Mouse (Mus musculus) heart, embryonic 13.5 days (tissue): ENCODE measurements around the gene Tjp3. TPM values are rescaled to one million over a fixed set of nuclear protein-coding genes. Genes with fewer than 3 reads are reported as not detected.

Source experiments
- ATAC-seq: fragments of 200-750 bp; cut with Nextera tagmentation; 2 replicates; pipeline ENCODE4 v1.8.0; 2017; ENCODE audit warnings: moderate TSS enrichment; ENCODE audit not compliant: insufficient number of reproducible peaks, low FRiP score, low TSS enrichment; ENCODE audit errors: extremely low read depth
- H3K27ac ChIP-seq: fragments of 300-500 bp; sonication (generic); replicated peaks from 2 replicates; pipeline ENCODE4 v1.5.1; 2015; ENCODE audit warnings: moderate library complexity, mild to moderate bottlenecking, inconsistent platforms
- H3K27me3 ChIP-seq: fragments of 300-500 bp; sonication (generic); replicated peaks from 2 replicates; pipeline ENCODE4 v1.6.1; 2015; ENCODE audit warnings: mild to moderate bottlenecking, inconsistent platforms
- H3K36me3 ChIP-seq: fragments of 300-500 bp; sonication (generic); 2 replicates; pipeline ENCODE4 v1.6.1; 2015; ENCODE audit warnings: mild to moderate bottlenecking, inconsistent platforms
- H3K4me1 ChIP-seq: fragments of 300-500 bp; sonication (generic); 2 replicates; pipeline ENCODE4 v1.6.1; 2015; ENCODE audit warnings: inconsistent platforms
- H3K4me2 ChIP-seq: fragments of 300-500 bp; sonication (generic); 2 replicates; pipeline ENCODE4 v1.6.1; 2015; ENCODE audit warnings: inconsistent platforms, mild to moderate bottlenecking, moderate library complexity
- H3K4me3 ChIP-seq: fragments of 300-500 bp; sonication (generic); 2 replicates; pipeline ENCODE4 v1.5.1; 2015; ENCODE audit warnings: moderate library complexity, mild to moderate bottlenecking, inconsistent platforms
- H3K9ac ChIP-seq: fragments of 300-500 bp; sonication (generic); 2 replicates; pipeline ENCODE4 v1.6.1; 2015; ENCODE audit warnings: inconsistent platforms, mild to moderate bottlenecking, moderate library complexity
- H3K9me3 ChIP-seq: fragments of 300-500 bp; sonication (generic); 2 replicates; pipeline ENCODE4 v1.6.1; 2016; ENCODE audit warnings: inconsistent platforms
- WGBS: fragments of 180-500 bp; shearing (Covaris S2); methylation state at CpG from one replicate; pipeline ENCODE4 v1.1.7; 2015; ENCODE audit warnings: mixed read lengths; 5-methylcytosine and 5-hydroxymethylcytosine counted together
- polyA plus RNA-seq: library from polyadenylated mRNA; unstranded; fragments of >200 nt; fragmentation: Nextera tagmentation; extraction: Ambion mirVana; gene quantifications from 2 replicates; pipeline ENCODE4 v1.2.1, GENCODE M21; 2015

Tjp3 gene
- polyA plus RNA-seq, 1 experiment from 2014 or later = 2.2 TPM

GRCm38 (mm10) chr10:81285694-81286450, 5.5 kb downstream of the Tjp3 start:
- H3K27me3 ChIP-seq = peaks cover 81% of the 10 kb centered on the region
- H3K9ac ChIP-seq = peak overlapping the region; percentile 76
- 1% methylated on average over 53 of the region's 54 CpGs for WGBS
- peaks cover 17% of the 10 kb centered on the region for H3K4me1 ChIP-seq
- no peaks in the 10 kb centered on the region for H3K9me3 ChIP-seq
- peak overlapping the region; percentile 77 for H3K4me2 ChIP-seq
- H3K27ac ChIP-seq = no peak overlapping the region
- H3K4me3 ChIP-seq = peak overlapping the region; percentile 51
- ATAC-seq = peak; percentile 77
- H3K36me3 ChIP-seq = no peaks in the 10 kb centered on the region

- Histone ChIP-seq H3K27me3 (peaks cover 81% of the 10 kb centered on the region), H3K4me1 (peaks cover 13% of the 10 kb centered on the region), H3K9me3 (no peaks in the 10 kb centered on the region), H3K36me3 (no peaks in the 10 kb centered on the region), H3K9ac (no peak overlapping the region), H3K4me2 (peak overlapping the region; percentile 77), H3K27ac (no peak overlapping the region), H3K4me3 (peak overlapping the region; percentile 51)
- WGBS = 9% methylated on average over 17 of the region's 17 CpGs
- no peak for ATAC-seq
Observed at GRCm38 (mm10) chr10:81284719-81285118, 6.7 kb downstream of the Tjp3 start.

GRCm38 (mm10) chr10:81284189-81284588, 7.2 kb downstream of the Tjp3 start:
- H3K27ac ChIP-seq = no peak overlapping the region
- no peaks in the 10 kb centered on the region for H3K36me3 ChIP-seq
- H3K27me3 ChIP-seq = peaks cover 82% of the 10 kb centered on the region
- H3K4me1 ChIP-seq = peaks cover 15% of the 10 kb centered on the region
- no peak overlapping the region for H3K9ac ChIP-seq
- ATAC-seq = no peak
- no peaks in the 10 kb centered on the region for H3K9me3 ChIP-seq
- no peak overlapping the region for H3K4me3 ChIP-seq
- no peak overlapping the region for H3K4me2 ChIP-seq
- WGBS = 50% methylated on average over 6 of the region's 6 CpGs

- Histone ChIP-seq H3K9ac (peak overlapping the region; percentile 52; the same call in 1 of the 2 replicates), H3K27me3 (peaks cover 74% of the 10 kb centered on the region), H3K4me1 (peaks cover 7% of the 10 kb centered on the region), H3K36me3 (no peaks in the 10 kb centered on the region), H3K27ac (no peak overlapping the region), H3K9me3 (no peaks in the 10 kb centered on the region), H3K4me2 (peak overlapping the region; percentile 41), H3K4me3 (peak overlapping the region; percentile 4; the same call in 1 of the 2 replicates)
- ATAC-seq = no peak
- 26% methylated on average over 10 of the region's 10 CpGs for WGBS
Observed at GRCm38 (mm10) chr10:81279496-81279895, 11.9 kb downstream of the Tjp3 start.

- ATAC-seq = no peak
- peaks cover 56% of the 10 kb centered on the region for H3K27me3 ChIP-seq
- no peak overlapping the region for H3K4me3 ChIP-seq
- H3K27ac ChIP-seq = no peak overlapping the region
- no peak overlapping the region for H3K4me2 ChIP-seq
- 65% methylated on average over 22 of the region's 22 CpGs for WGBS
- peaks cover 15% of the 10 kb centered on the region for H3K36me3 ChIP-seq
- H3K9me3 ChIP-seq = no peaks in the 10 kb centered on the region
- peaks cover 7% of the 10 kb centered on the region for H3K4me1 ChIP-seq
- H3K9ac ChIP-seq = no peak overlapping the region
Observed at GRCm38 (mm10) chr10:81277676-81278075, 13.7 kb downstream of the Tjp3 start.

GRCm38 (mm10) chr10:81273842-81274241, 17.5 kb downstream of the Tjp3 start:
- H3K9ac ChIP-seq = no peak overlapping the region
- H3K36me3 ChIP-seq = peaks cover 50% of the 10 kb centered on the region
- 91% methylated on average over 19 of the region's 19 CpGs for WGBS
- H3K4me1 ChIP-seq = peaks cover 6% of the 10 kb centered on the region
- no peak for ATAC-seq
- H3K27ac ChIP-seq = no peak overlapping the region
- H3K4me3 ChIP-seq = no peak overlapping the region
- H3K9me3 ChIP-seq = no peaks in the 10 kb centered on the region
- H3K27me3 ChIP-seq = peaks cover 19% of the 10 kb centered on the region
- no peak overlapping the region for H3K4me2 ChIP-seq

- no peak overlapping the region for H3K27ac ChIP-seq
- no peak for ATAC-seq
Observed at GRCm38 (mm10) chr10:81272356-81272755, 19.0 kb downstream of the Tjp3 start.

GRCm38 (mm10) chr10:81268643-81269412, 22.6 kb downstream of the Tjp3 start:
- no peak for ATAC-seq
- no peaks in the 10 kb centered on the region for H3K9me3 ChIP-seq
- H3K27ac ChIP-seq = peak overlapping the region; percentile 70
- WGBS = 78% methylated on average over 16 of the region's 16 CpGs
- H3K36me3 ChIP-seq = peaks cover 65% of the 10 kb centered on the region
- H3K27me3 ChIP-seq = no peaks in the 10 kb centered on the region
- H3K4me2 ChIP-seq = peak overlapping the region; percentile 92
- peak overlapping the region; percentile 97 for H3K9ac ChIP-seq
- H3K4me3 ChIP-seq = peak overlapping the region; percentile 87
- peaks cover 25% of the 10 kb centered on the region for H3K4me1 ChIP-seq

More at GRCm38 (mm10) chr10:81272356-81272755, 19.0 kb downstream of the Tjp3 start:
- Histone ChIP-seq H3K36me3 (peaks cover 50% of the 10 kb centered on the region), H3K9ac (no peak overlapping the region), H3K9me3 (no peaks in the 10 kb centered on the region), H3K4me3 (no peak overlapping the region), H3K4me2 (no peak overlapping the region), H3K4me1 (peaks cover 14% of the 10 kb centered on the region), H3K27me3 (peaks cover 5% of the 10 kb centered on the region)
- 93% methylated on average over 21 of the region's 21 CpGs for WGBS

- Histone ChIP-seq H3K9me3 (no peaks in the 10 kb centered on the region), H3K9ac (peak overlapping the region; percentile 97), H3K4me1 (peaks cover 25% of the 10 kb centered on the region), H3K4me3 (peak overlapping the region; percentile 87), H3K27me3 (no peaks in the 10 kb centered on the region), H3K36me3 (peaks cover 65% of the 10 kb centered on the region), H3K4me2 (peak overlapping the region; percentile 92), H3K27ac (peak overlapping the region; percentile 70)
- 2% methylated on average over 23 of the region's 23 CpGs for WGBS
- ATAC-seq = peak; percentile 33; the same call in 1 of the 2 replicates
Observed at GRCm38 (mm10) chr10:81268056-81268455, 23.3 kb downstream of the Tjp3 start.

GRCm38 (mm10) chr10:81266211-81267105, 24.9 kb downstream of the Tjp3 start, which contains the start of the genes Mrpl54 and Apba3:
TSS of gene Mrpl54 (minus strand) at chr10:81266934.
TSS of gene Apba3 (plus strand) at chr10:81266960.
- H3K36me3 ChIP-seq = peaks cover 64% of the 10 kb centered on the region

More at GRCm38 (mm10) chr10:81266211-81267105, 24.9 kb downstream of the Tjp3 start, which contains the start of the genes Mrpl54 and Apba3:
- ATAC-seq = peak; percentile 84
- under 1% methylated on average over 48 of the region's 48 CpGs for WGBS
- H3K27ac ChIP-seq = peak within 1 kb of the TSS; percentile 82
- H3K9ac ChIP-seq = peak within 1 kb of the TSS; percentile 97
- H3K4me3 ChIP-seq = peak within 1 kb of the TSS; percentile 87
- no peaks in the 10 kb centered on the region for H3K27me3 ChIP-seq
- peak within 1 kb of the TSS; percentile 92 for H3K4me2 ChIP-seq
- H3K9me3 ChIP-seq = no peaks in the 10 kb centered on the region
- H3K4me1 ChIP-seq = peaks cover 25% of the 10 kb centered on the region
